In the genomic region with DNA sequence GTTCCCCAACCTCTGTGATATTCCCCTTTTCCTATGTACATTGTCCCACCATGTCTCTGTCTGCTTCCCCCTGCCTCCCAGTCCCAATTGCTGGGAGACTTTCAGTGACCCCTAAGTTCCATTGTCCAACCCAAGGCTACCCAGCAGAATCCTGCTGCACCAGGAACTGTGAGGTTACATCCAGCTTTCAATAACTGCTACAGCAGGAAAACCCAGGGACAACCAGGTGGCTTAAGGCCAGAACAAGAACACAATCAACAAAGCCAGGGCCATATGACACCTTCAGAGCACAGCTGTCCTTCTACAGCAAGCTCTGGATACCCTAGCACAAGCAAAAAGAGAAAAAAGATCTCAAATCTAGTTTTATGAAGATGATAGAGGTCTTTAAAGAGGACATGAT, we compare ENCODE assay signal across 30 mouse cellular contexts. TPM values are rescaled to one million over a fixed set of nuclear protein-coding genes. Genes with fewer than 3 reads are reported as not detected.
A peak's percentile ranks its signal among the peaks of the same experiment; 100 is the strongest.
DNase-seq lines count a peak whose midpoint lies in the region.
"Had no signal": no experiment of that assay in that cellular context is flagged by ENCODE, and none has a peak within 500 bp of the region (broad histone marks: within the 10 kb centered on the region; RNA-seq: fewer than 3 reads in every experiment).

No protein-coding gene starts in this region.

- peak overlapping the region; percentile 79 for H3K27ac ChIP-seq in brown adipose tissue, adult 24 weeks (replicated peaks; ENCODE audit: low read depth, low read length)
- H3K27ac ChIP-seq: embryonic facial prominence, embryonic 13.5 days; embryonic facial prominence, embryonic 15.5 days; forebrain, embryonic 10.5 days; forebrain, embryonic 12.5 days had no signal

- DNase-seq in adrenal gland, postnatal 14 days = peak; percentile 4
- no peak for DNase-seq in adrenal gland, postnatal 4 days (ENCODE audit: low spot score in 2 of 2)
- peak; percentile 91 for DNase-seq in heart, adult 11 months
- no peak for DNase-seq in heart, postnatal 36 days
- DNase-seq: adrenal gland, adult 8-10 months; adrenal gland, postnatal 25 days; B cell, adult 2 months; cerebellum, adult 11 months; cerebellum, adult 18-20 months; cerebellum, adult 8-10 months; cerebellum, adult 9-11 months; cerebellum, postnatal 14 days; cerebellum, postnatal 36 days; embryo, embryonic 11 days had no signal

- peaks cover 43% of the 10 kb centered on the region for H3K4me1 ChIP-seq in brown adipose tissue, adult 24 weeks (ENCODE audit: control insufficient read depth, insufficient read depth, insufficient read length, low read length)
- H3K4me1 ChIP-seq: embryonic facial prominence, embryonic 13.5 days; embryonic facial prominence, embryonic 15.5 days; forebrain, embryonic 10.5 days; forebrain, embryonic 12.5 days had no signal

- intact Hi-C loops in heart, postnatal 36 days (cut with DNase I) = no loop called here

- no peak overlapping the region for H3K4me3 ChIP-seq in brown adipose tissue, adult 24 weeks (ENCODE audit: insufficient read depth, low read depth, low read length)
- H3K4me3 ChIP-seq: embryonic facial prominence, embryonic 13.5 days; embryonic facial prominence, embryonic 15.5 days; erythroblast, embryonic 14.5 days; forebrain, embryonic 10.5 days; forebrain, embryonic 12.5 days had no signal

RNA-seq across cellular contexts. Expression of gene Apol10b, which starts 6.9 kb away (rescaled TPM):
- total RNA-seq in adrenal gland, postnatal 14 days (2021) = 0.22 and 0.83 TPM in 2 replicates
- under 1 TPM in 1 of 2 experiments, not detected in 1; 0.14 TPM for total RNA-seq in adrenal gland, postnatal 4 days (2021)
- 1 to 10 TPM; 1.6 to 1.7 TPM for total RNA-seq in heart, postnatal 36 days (2021)
- 1.9 and 4.3 TPM in 2 replicates for polyA plus RNA-seq in brown adipose tissue, adult 24 weeks (2012; ENCODE audit: insufficient read depth, insufficient read length, missing spikeins)
- polyA plus RNA-seq: embryonic facial prominence, embryonic 11.5 days; embryonic facial prominence, embryonic 13.5 days; erythroblast, embryonic 14.5 days; forebrain, embryonic 10.5 days; forebrain, embryonic 12.5 days; forebrain, embryonic 14.5 days; forebrain, embryonic 16.5 days; G1E had no signal

RNA-seq across cellular contexts. Expression of gene Gm36245, which starts 10.1 kb away (rescaled TPM):
- not detected in 2 replicates for total RNA-seq in adrenal gland, postnatal 14 days (2021)
- total RNA-seq in adrenal gland, postnatal 4 days (2021) = not detected
- not detected for total RNA-seq in heart, postnatal 36 days (2021)
- polyA plus RNA-seq in brown adipose tissue, adult 24 weeks (2012; ENCODE audit: insufficient read depth, insufficient read length, missing spikeins) = not detected in 2 replicates
- total RNA-seq: adrenal gland, adult 18-20 months; adrenal gland, adult 8-10 months; adrenal gland, postnatal 25 days; CH12.LX; common myeloid progenitor, adult 5-6 weeks; G1E had no signal
- polyA plus RNA-seq: activated CD4-positive, CD25-positive, alpha-beta regulatory T cell, adult 4 months; CD4-positive, CD25-positive, alpha-beta regulatory T cell, adult 4 months; embryonic facial prominence, embryonic 11.5 days; embryonic facial prominence, embryonic 13.5 days; embryonic facial prominence, embryonic 15.5 days; erythroblast, embryonic 14.5 days; forebrain, embryonic 10.5 days; forebrain, embryonic 12.5 days; forebrain, embryonic 14.5 days; forebrain, embryonic 16.5 days; G1E; Patski had no signal

RNA-seq across cellular contexts. Expression of gene 1700025B11Rik, which starts 27.3 kb away (rescaled TPM):
- total RNA-seq in adrenal gland, postnatal 14 days (2021) = not detected in 2 replicates
- total RNA-seq in adrenal gland, postnatal 4 days (2021) = not detected
- not detected for total RNA-seq in heart, postnatal 36 days (2021)
- polyA plus RNA-seq in brown adipose tissue, adult 24 weeks (2012; ENCODE audit: insufficient read depth, insufficient read length, missing spikeins) = not detected in 2 replicates
- total RNA-seq: adrenal gland, adult 18-20 months; adrenal gland, adult 8-10 months; adrenal gland, postnatal 25 days; CH12.LX; common myeloid progenitor, adult 5-6 weeks; G1E had no signal
- polyA plus RNA-seq: activated CD4-positive, CD25-positive, alpha-beta regulatory T cell, adult 4 months; CD4-positive, CD25-positive, alpha-beta regulatory T cell, adult 4 months; embryonic facial prominence, embryonic 11.5 days; embryonic facial prominence, embryonic 13.5 days; embryonic facial prominence, embryonic 15.5 days; erythroblast, embryonic 14.5 days; forebrain, embryonic 10.5 days; forebrain, embryonic 12.5 days; forebrain, embryonic 14.5 days; forebrain, embryonic 16.5 days; G1E; Patski had no signal

RNA-seq across cellular contexts. Expression of gene Apol11b, which starts 54.1 kb away (rescaled TPM):
- total RNA-seq in adrenal gland, postnatal 14 days (2021) = 1.5 and 1.6 TPM in 2 replicates
- under 1 TPM; 0.59 to 0.90 TPM for total RNA-seq in adrenal gland, postnatal 4 days (2021)
- total RNA-seq in heart, postnatal 36 days (2021) = 1 to 10 TPM; 1.8 to 2.6 TPM
- not detected in 2 replicates for polyA plus RNA-seq in brown adipose tissue, adult 24 weeks (2012; ENCODE audit: insufficient read depth, insufficient read length, missing spikeins)
- total RNA-seq: common myeloid progenitor, adult 5-6 weeks had no signal
- polyA plus RNA-seq: embryonic facial prominence, embryonic 11.5 days; embryonic facial prominence, embryonic 15.5 days; forebrain, embryonic 10.5 days; forebrain, embryonic 12.5 days; forebrain, embryonic 14.5 days; forebrain, embryonic 16.5 days; G1E; Patski had no signal

RNA-seq across cellular contexts. Expression of gene Apol7c, which starts 55.9 kb away (rescaled TPM):
- total RNA-seq in adrenal gland, postnatal 14 days (2021) = 3.7 TPM in 1 of 2 replicates, not detected in the other
- total RNA-seq in adrenal gland, postnatal 4 days (2021) = not detected
- total RNA-seq in heart, postnatal 36 days (2021) = not detected
- not detected in 2 replicates for polyA plus RNA-seq in brown adipose tissue, adult 24 weeks (2012; ENCODE audit: insufficient read depth, insufficient read length, missing spikeins)
- total RNA-seq: adrenal gland, adult 18-20 months; adrenal gland, postnatal 25 days; CH12.LX; common myeloid progenitor, adult 5-6 weeks had no signal
- polyA plus RNA-seq: activated CD4-positive, CD25-positive, alpha-beta regulatory T cell, adult 4 months; embryonic facial prominence, embryonic 11.5 days; embryonic facial prominence, embryonic 13.5 days; embryonic facial prominence, embryonic 15.5 days; erythroblast, embryonic 14.5 days; forebrain, embryonic 10.5 days; forebrain, embryonic 12.5 days; forebrain, embryonic 14.5 days; forebrain, embryonic 16.5 days; G1E; Patski had no signal

Comparison
In these comparisons a context has a peak if more than half of its experiments do, and no peak if none do; other contexts are left out.
1. DNase-seq: peak in adrenal gland, postnatal 14 days (single experiment) and heart, adult 11 months (single experiment); none in adrenal gland, postnatal 4 days (0 of 2) and heart, postnatal 36 days (0 of 2).